Mouse (Mus musculus): ENCODE data around the gene Rnf224. TPM values are rescaled to one million over a fixed set of nuclear protein-coding genes. Genes with fewer than 3 reads are reported as not detected.
A peak's percentile ranks its signal among the peaks of the same experiment; 100 is the strongest.

Gene Rnf224
- polyA plus RNA-seq, 1 experiment: not detected

DNA sequence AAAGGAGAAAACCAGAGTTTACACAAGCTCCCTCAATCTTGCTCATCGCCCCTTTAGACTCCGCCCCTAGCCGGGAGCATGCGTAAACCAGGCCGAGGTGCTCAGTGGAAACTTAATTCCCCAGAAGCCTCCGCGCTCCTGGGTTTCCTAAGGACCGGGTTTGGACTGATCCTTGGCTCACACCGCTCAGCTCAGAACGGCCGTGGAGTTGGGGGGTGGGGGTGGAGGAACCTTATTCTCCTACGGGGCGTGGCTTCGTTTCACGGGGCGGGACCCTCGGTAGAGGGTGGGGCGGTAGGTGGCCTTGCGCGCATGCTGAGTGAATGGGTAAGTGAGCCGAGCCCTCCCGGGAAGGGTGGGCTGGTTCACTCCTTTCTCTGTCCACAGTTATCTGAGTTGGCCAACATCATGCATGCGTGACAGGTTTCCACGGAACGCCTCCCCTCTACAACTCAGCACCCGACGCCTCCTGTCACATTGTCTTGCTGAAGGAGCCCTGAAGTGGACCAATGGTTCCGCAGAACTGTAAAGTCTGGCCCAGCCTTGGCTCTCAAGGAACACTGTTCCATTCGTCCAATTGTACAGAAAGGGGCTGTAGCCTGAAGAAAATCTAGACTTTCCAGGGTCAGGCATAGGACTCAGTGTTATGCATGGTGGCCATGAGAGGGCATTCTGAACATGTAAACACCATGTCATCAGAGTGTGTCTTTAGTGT is 4.3 kb upstream of the Rnf224 start:
- Histone ChIP-seq H3K27ac (replicated peaks; ENCODE audit: low read depth, low read length) (no peak overlapping the region), H3K4me1 (ENCODE audit: control insufficient read depth, insufficient read depth, insufficient read length, low read length) (peaks cover 3% of the 10 kb centered on the region; the same call in 1 of the 2 replicates), H3K4me3 (ENCODE audit: insufficient read depth, low read depth, low read length) (peak overlapping the region; percentile 57)

DNA sequence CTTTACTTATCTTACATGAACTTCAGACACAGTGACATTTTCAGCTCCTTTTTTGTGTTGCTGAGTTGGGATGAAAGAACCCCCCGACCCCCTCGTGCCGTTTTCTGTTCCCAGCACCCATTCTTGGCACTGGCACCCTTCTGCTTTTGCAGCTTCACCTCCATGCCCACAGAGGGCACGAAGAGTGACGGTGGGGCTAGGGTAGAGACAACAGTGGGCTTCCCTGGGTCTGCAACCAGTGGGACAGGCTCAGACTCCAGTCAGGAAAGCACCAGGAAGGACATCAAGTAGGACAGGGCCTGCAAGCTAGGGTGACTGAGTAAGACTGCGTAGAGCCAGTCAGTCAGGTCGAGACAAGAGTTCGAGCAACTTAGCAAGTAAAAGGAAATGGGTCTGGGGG is 3.7 kb upstream of the Rnf224 start:
- Histone ChIP-seq H3K4me1 (ENCODE audit: control insufficient read depth, insufficient read depth, insufficient read length, low read length) (peaks cover 3% of the 10 kb centered on the region; the same call in 1 of the 2 replicates), H3K4me3 (ENCODE audit: insufficient read depth, low read depth, low read length) (peak overlapping the region; percentile 57; the same call in 1 of the 2 replicates), H3K27ac (replicated peaks; ENCODE audit: low read depth, low read length) (no peak overlapping the region)

DNA sequence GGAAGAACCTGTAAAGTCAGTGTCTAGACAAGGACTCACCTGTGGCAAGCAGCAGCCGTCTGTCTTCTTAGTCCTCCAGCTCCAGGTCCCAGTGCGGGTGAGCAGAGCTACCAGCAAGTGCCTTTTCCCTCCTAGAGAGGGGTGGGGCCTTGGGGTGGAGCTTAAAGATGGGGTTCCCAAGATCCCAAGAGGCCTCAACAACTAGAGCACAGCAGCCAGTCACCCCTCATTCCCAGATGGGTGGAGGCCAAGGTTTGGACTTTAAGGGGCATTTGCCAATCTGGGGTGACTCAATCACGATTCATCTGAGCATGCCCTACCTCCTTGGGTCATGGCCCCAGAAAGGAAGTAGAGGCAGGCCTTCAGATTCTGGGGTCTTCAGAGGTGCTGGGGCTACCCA is 3.2 kb upstream of the Rnf224 start:
- Histone ChIP-seq H3K4me3 (ENCODE audit: insufficient read depth, low read depth, low read length) (no peak overlapping the region), H3K27ac (replicated peaks; ENCODE audit: low read depth, low read length) (no peak overlapping the region), H3K4me1 (ENCODE audit: control insufficient read depth, insufficient read depth, insufficient read length, low read length) (peaks cover 3% of the 10 kb centered on the region; the same call in 1 of the 2 replicates)

DNA sequence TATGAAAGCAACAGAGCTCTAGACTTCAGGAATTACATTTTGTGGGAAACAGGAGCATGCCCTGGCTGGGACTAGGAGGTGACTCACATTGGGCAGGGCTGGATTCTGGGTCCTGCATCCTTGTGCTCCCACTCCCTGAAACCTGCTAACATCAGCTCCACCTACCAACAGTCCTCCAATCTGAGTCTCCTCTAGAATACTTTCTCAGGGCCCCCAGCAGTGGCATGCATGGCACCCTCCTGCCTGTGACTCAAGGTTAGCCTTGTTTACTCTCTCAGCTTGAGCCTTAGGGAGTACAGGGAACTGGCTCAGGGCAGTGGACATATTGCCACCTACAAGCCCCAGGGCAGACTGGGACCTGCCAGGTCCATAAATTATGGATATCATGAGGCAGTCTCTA is 1.5 kb upstream of the Rnf224 start:
- Histone ChIP-seq H3K27ac (replicated peaks; ENCODE audit: low read depth, low read length) (no peak overlapping the region), H3K4me1 (ENCODE audit: control insufficient read depth, insufficient read depth, insufficient read length, low read length) (peaks cover 3% of the 10 kb centered on the region; the same call in 1 of the 2 replicates), H3K4me3 (ENCODE audit: insufficient read depth, low read depth, low read length) (no peak overlapping the region)

DNA sequence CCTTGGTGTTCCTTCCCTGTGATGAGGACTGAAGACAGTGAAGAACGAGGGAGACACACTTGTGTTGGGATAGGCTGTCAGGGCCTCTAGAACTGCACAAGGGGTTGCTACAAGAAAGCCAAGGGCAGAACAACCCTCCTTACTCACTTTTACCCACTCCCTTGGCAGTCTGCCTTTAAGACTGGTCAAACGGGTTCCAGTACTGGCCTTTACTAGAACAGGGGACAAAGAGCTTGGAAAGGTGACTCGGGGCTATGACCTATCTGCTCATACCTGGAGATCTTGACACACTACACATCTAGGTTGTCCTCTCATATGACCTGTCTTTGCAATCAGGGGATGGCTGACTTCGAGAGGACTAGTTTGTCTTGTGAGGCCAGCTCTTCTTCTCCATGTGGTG is 935 bp upstream of the Rnf224 start:
- Histone ChIP-seq H3K4me1 (ENCODE audit: control insufficient read depth, insufficient read depth, insufficient read length, low read length) (peaks cover 3% of the 10 kb centered on the region; the same call in 1 of the 2 replicates), H3K4me3 (ENCODE audit: insufficient read depth, low read depth, low read length) (no peak overlapping the region), H3K27ac (replicated peaks; ENCODE audit: low read depth, low read length) (no peak overlapping the region)

DNA sequence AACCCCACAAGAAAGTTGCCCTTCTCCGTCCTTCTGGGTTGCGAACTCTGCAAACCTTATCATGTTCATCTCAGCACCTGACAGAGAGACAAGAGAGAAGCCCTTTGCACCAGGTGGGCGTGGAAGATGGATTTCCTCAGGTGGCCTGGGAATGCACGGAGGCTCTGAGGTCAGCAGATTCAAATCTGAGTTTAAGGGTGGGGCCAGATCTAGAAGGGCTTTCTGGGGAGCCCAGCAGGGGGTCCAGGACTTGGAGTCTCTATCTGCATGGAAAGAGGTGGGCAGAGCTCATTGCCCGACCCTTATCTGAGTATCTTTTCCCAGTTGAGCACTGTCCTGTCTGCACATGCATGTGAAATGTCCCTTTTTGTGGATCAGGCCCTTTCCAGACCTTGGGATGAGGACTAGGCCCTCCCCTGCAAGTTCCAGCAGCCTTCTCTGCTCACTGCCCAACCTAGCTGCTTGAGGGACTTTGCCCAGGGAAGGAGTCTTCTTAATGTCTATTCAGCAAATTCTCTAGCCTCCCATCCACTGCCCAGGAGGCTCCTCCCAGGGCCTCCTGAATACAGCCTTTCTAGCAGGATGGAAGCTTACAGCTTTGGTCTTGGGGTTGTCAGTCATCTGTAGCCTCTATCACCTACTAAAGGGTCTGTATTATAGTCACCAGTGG is 1.9 kb downstream of the Rnf224 start:
- H3K4me3 ChIP-seq (ENCODE audit: insufficient read depth, low read depth, low read length): no peak overlapping the region
- no peak overlapping the region for H3K27ac ChIP-seq (replicated peaks; ENCODE audit: low read depth, low read length)

DNA sequence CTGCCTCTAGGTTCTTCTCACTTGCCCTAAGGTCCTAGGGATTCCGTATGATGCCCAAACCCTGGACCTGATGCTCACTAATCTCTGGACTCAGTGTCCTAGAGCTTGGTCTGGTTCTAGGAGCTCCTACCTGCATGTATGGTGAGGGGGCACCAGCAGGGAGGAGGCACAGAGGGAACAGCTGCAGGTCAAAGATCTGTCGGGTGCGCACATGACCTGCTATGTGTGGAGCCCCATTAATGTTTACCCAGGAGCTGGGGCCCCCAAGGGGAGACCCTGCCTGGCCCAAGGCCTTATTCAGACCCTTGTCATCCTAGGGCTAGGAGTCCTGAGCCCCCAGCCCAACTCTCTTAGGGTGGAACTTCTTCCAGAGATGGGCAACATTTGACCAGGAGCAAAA is 2.5 kb downstream of the Rnf224 start, which contains the start of gene Slc34a3:
Gene Slc34a3 (minus strand): TSS at position 315 of the 400 bp plus-strand sequence.
- H3K4me3 ChIP-seq (ENCODE audit: insufficient read depth, low read depth, low read length): no peak within 1 kb of the TSS
- H3K27ac ChIP-seq (replicated peaks; ENCODE audit: low read depth, low read length): no peak within 1 kb of the TSS
- no peaks in the 10 kb centered on the region for H3K4me1 ChIP-seq (ENCODE audit: control insufficient read depth, insufficient read depth, insufficient read length, low read length)

More for the DNA sequence above, 1.9 kb downstream of the Rnf224 start:
- no peaks in the 10 kb centered on the region for H3K4me1 ChIP-seq (ENCODE audit: control insufficient read depth, insufficient read depth, insufficient read length, low read length)

DNA sequence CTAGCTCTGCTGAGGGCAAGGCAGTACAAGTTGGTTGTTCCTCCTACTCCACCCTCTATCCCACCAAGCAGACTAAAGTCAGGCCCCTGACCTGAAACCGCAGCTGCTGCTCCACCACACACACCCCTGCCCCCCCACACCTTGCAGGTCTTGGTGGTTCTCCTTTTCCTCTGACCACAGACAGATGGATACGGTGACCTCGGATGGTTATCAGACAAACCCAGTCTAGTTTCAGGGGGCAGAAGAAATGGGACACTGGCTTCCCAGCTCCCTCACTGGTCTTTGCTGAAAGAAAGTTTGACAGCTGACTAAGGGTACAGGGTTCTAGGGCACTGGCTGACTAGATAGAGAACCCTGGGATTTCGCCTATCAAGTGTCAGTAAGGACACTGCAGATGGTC is 3.2 kb downstream of the Rnf224 start:
- Histone ChIP-seq H3K4me3 (ENCODE audit: insufficient read depth, low read depth, low read length) (no peak overlapping the region), H3K27ac (replicated peaks; ENCODE audit: low read depth, low read length) (no peak overlapping the region), H3K4me1 (ENCODE audit: control insufficient read depth, insufficient read depth, insufficient read length, low read length) (no peaks in the 10 kb centered on the region)

DNA sequence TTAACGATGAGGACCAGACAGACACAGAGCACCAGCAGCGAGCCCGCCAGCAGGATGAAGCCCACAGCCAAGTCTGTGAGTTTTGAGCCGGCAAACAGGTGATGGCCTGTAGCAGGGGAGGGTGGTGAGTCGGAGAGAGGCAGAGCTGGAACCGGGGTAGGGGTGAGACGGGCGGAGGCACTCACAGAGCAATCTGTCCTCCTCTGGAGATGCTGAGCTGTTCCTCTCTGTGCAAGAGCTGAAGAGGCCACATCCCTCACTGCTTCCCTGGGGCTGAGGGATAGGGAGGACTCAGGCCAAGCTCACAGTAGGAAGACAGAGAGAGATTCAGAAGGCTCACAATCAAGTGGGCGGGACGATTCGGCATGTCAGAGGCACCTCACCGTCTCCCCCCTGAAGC is 5.5 kb downstream of the Rnf224 start:
- Histone ChIP-seq H3K4me1 (ENCODE audit: control insufficient read depth, insufficient read depth, insufficient read length, low read length) (peaks cover 5% of the 10 kb centered on the region), H3K4me3 (ENCODE audit: insufficient read depth, low read depth, low read length) (no peak overlapping the region), H3K27ac (replicated peaks; ENCODE audit: low read depth, low read length) (no peak overlapping the region)

DNA sequence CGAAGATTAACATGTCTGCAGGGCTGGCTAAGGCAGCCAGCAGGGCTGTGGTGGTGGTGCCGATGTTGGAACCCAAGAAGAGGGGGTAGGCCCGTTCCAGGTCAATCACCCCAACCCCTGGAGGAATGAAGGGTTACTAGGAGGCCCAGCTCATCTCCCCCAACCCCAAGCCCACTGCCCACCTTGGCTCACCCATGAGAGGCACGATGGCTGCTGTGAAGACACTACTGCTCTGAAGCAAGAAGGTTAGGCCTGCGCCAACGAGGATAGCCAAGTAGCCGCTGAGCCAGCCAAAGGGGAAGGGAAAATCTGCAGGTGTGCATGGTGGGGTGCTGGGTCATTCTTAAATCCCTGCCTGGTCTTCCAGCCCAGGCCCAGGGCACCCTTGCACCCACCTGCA is 6.0 kb downstream of the Rnf224 start:
- Histone ChIP-seq H3K27ac (replicated peaks; ENCODE audit: low read depth, low read length) (no peak overlapping the region), H3K4me3 (ENCODE audit: insufficient read depth, low read depth, low read length) (no peak overlapping the region), H3K4me1 (ENCODE audit: control insufficient read depth, insufficient read depth, insufficient read length, low read length) (peaks cover 6% of the 10 kb centered on the region)

DNA sequence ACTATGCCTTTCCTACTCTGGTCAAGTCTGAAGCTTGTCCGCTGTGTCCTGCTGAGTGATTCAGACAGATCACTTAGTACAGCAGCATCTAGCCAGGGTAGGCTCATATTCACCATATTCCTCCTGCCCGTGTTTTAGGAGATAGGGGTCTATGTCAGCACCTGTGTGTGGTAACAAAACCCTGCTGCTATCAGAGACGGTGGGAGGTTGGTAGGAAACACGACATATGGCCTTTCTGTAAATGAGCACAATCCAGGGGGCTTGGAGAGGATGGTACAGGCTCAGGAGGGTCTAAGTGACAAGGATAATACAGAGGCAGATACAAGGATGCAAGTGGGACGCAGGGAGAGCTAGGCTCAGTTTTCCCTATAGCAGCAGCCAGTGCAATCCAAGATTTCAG is 7.0 kb downstream of the Rnf224 start:
- H3K4me3 ChIP-seq (ENCODE audit: insufficient read depth, low read depth, low read length): no peak overlapping the region
- peaks cover 9% of the 10 kb centered on the region for H3K4me1 ChIP-seq (ENCODE audit: control insufficient read depth, insufficient read depth, insufficient read length, low read length)
- no peak overlapping the region for H3K27ac ChIP-seq (replicated peaks; ENCODE audit: low read depth, low read length)

DNA sequence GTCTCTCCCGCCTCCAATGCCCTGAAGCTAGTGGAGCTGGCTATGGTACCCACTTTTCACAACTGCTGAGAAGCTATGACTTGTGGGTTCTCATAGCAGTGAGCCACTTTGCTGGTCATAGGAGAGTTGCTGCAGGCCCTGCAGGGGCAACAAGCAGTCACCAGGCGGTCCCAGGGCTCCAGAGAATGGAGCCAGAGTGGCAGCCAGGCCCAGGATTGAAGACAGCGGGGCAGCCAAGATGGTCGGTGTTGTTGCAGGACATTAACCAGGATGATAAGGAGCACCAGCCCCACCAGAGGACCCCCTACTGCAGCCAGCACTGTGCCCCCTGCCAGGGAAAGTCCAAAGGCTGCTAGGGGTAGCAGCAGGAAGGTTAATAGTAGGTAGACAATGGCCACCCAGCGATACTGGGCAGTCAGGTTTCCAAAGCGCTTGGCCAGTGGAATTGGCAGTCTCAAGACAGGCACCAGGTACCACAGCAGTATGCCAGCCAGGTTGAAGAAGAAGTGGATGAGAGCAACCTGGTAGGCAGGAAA is 7.5 kb downstream of the Rnf224 start:
- no peak overlapping the region for H3K4me3 ChIP-seq (ENCODE audit: insufficient read depth, low read depth, low read length)
- H3K27ac ChIP-seq (replicated peaks; ENCODE audit: low read depth, low read length): peak overlapping the region; percentile 12; the same call in 1 of the 2 replicates
- H3K4me1 ChIP-seq (ENCODE audit: control insufficient read depth, insufficient read depth, insufficient read length, low read length): peaks cover 9% of the 10 kb centered on the region

DNA sequence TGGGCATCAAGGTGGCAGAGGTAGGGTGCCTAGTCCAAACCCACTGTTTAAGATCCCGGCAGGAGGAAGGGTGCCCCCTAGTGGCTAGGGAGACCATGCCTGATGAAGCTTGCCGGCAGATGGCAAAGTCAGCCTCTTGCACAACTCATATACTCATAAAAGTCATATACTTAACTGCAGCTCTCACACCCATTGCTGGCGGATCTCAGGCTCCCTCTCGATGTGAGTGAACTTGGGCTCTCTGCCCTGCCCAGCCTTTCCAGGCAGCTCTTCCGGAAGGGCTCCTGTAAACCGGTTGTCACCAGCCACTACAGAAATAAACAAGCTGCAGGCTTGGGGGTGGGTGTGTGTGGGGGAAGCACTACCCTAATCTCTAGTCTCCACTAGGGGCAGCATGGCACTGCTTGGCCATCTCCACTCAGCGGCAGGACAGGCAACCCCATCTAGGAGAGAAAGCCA is 8.1 kb downstream of the Rnf224 start:
- H3K27ac ChIP-seq (replicated peaks; ENCODE audit: low read depth, low read length): 0 out of 2 replicates have a peak overlapping the region, but pooled peaks have one; percentile 23
- H3K4me1 ChIP-seq (ENCODE audit: control insufficient read depth, insufficient read depth, insufficient read length, low read length): peaks cover 9% of the 10 kb centered on the region
- H3K4me3 ChIP-seq (ENCODE audit: insufficient read depth, low read depth, low read length): peak overlapping the region; percentile 40

DNA sequence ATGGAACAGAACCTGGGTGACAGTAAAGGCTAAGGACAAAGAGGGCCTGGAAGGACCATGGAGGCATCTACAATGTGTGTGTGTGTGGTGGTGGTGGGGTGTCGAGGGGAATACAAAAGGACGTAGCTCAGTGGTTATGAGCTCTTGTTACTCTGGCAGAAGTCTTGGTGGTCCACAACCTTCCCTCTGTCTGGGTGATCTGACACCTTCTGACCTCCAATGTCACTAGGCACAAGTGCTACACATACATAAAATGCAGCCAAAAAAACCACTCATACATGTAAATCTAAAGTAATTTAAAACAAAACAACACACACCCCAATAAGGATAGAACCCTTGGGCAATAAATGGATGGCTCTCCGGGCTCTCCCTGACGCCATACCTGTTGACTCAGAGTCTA is 9.2 kb downstream of the Rnf224 start:
- H3K4me1 ChIP-seq (ENCODE audit: control insufficient read depth, insufficient read depth, insufficient read length, low read length): peaks cover 9% of the 10 kb centered on the region
- peak overlapping the region; percentile 66 for H3K27ac ChIP-seq (replicated peaks; ENCODE audit: low read depth, low read length)
- no peak overlapping the region for H3K4me3 ChIP-seq (ENCODE audit: insufficient read depth, low read depth, low read length)

DNA sequence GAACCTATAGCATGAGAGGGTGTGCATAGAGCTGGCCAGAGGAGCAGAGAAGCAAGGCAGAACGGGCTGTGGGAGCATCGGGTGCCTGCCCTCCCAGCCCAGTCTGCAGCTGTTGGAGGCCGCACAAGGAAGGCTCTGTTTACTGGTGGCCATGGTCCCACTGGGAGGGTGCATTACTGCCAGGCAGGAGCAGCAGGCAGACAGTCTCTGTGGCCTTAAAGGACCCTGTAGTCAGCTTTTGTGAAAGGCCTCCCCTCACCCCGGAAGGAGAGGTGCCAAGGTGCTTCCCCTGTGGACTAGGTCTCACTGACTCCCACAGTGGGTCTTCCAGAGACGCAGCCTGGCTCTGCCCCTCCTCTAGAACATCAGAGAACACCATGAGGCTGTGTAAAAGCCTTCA is 9.7 kb downstream of the Rnf224 start:
- H3K27ac ChIP-seq (replicated peaks; ENCODE audit: low read depth, low read length): peak overlapping the region; percentile 66
- H3K4me1 ChIP-seq (ENCODE audit: control insufficient read depth, insufficient read depth, insufficient read length, low read length): peaks cover 11% of the 10 kb centered on the region
- no peak overlapping the region for H3K4me3 ChIP-seq (ENCODE audit: insufficient read depth, low read depth, low read length)

Data from brown adipose tissue, adult 24 weeks (tissue).